Mouse (Mus musculus) heart, postnatal 0 days (tissue): ENCODE results near the gene Crygf. TPM values are rescaled to one million over a fixed set of nuclear protein-coding genes. Genes with fewer than 3 reads are reported as not detected.
"Not testable (repeated sequence)": the region's sequence is repeated elsewhere in the genome, so short reads cannot be mapped to it uniquely, and the experiment has no call there.

ENCODE experiments used
- ATAC-seq: fragments of 200-750 bp; cut with Nextera tagmentation; 2 replicates; pipeline ENCODE4 v1.8.0; 2017; ENCODE audit warnings: low read depth, moderate number of reproducible peaks, moderate library complexity; ENCODE audit not compliant: insufficient read depth
- DNase-seq: peaks from one replicate; pipeline ENCODE4 v3.0.0-alpha.2; 2016; ENCODE audit warnings: low spot score
- H3K27ac ChIP-seq: fragments of 300-500 bp; sonication (generic); 2 replicates; pipeline ENCODE4 v1.5.1; 2014; ENCODE audit warnings: low read depth, mild to moderate bottlenecking
- H3K27me3 ChIP-seq: fragments of 300-500 bp; sonication (generic); 2 replicates; pipeline ENCODE4 v1.6.1; 2014; ENCODE audit warnings: low read length, mixed read lengths; ENCODE audit not compliant: control insufficient read depth, insufficient read depth
- H3K36me3 ChIP-seq: fragments of 300-500 bp; sonication (generic); replicated peaks from 2 replicates; pipeline ENCODE4 v1.6.1; 2014; ENCODE audit warnings: low read length, mixed read lengths; ENCODE audit not compliant: control insufficient read depth, insufficient read depth
- H3K4me1 ChIP-seq: fragments of 300-500 bp; sonication (generic); 2 replicates; pipeline ENCODE4 v1.6.1; 2014; ENCODE audit warnings: antibody characterized with exemption; ENCODE audit not compliant: control insufficient read depth, insufficient read depth
- H3K4me2 ChIP-seq: fragments of 300-500 bp; sonication (generic); 2 replicates; pipeline ENCODE4 v1.6.1; 2014; ENCODE audit warnings: low read depth, mild to moderate bottlenecking, low read length, moderate library complexity
- H3K4me3 ChIP-seq: fragments of 300-500 bp; sonication (generic); 2 replicates; pipeline ENCODE4 v1.5.1; 2014; ENCODE audit warnings: low read depth, low read length
- H3K9ac ChIP-seq: fragments of 300-500 bp; sonication (generic); replicated peaks from 2 replicates; pipeline ENCODE4 v1.6.1; 2014; ENCODE audit warnings: low read depth, low read length, mixed read lengths
- H3K9me3 ChIP-seq: fragments of 300-500 bp; sonication (generic); replicated peaks from 2 replicates; pipeline ENCODE4 v1.6.1; 2016; ENCODE audit warnings: low read length; ENCODE audit not compliant: control insufficient read depth
- CTCF ChIP-seq: IDR thresholded peaks from 2 replicates; pipeline ENCODE4 v1.5.1; 2016; ENCODE audit warnings: antibody characterized with exemption, control low read depth, low read depth
- EP300 ChIP-seq: IDR thresholded peaks from 2 replicates; pipeline ENCODE4 v1.6.1; 2016; ENCODE audit warnings: antibody characterized with exemption, low read depth
- WGBS: fragments of 180-500 bp; shearing (Covaris S2); extraction: QIAGEN DNeasy Blood & Tissue Kit; methylation state at CpG from one replicate; pipeline ENCODE4 v1.1.7; 2014; 5-methylcytosine and 5-hydroxymethylcytosine counted together
- polyA plus RNA-seq: library from polyadenylated mRNA; unstranded; fragments of >200 nt; fragmentation: Nextera tagmentation; extraction: Ambion mirVana; gene quantifications from 2 replicates; pipeline ENCODE4 v1.2.1, GENCODE M21; 2015
- total RNA-seq: library from RNA; depleted of rRNA; stranded (reverse); fragments of >200 nt; gene quantifications from 2 replicates; pipeline ENCODE4 v1.2.3, GENCODE M21; 2014; ENCODE audit warnings: low replicate concordance; rRNA removed

Gene Crygf
- total RNA-seq (not detected in 2 replicates), polyA plus RNA-seq (not detected in 2 replicates)

DNA sequence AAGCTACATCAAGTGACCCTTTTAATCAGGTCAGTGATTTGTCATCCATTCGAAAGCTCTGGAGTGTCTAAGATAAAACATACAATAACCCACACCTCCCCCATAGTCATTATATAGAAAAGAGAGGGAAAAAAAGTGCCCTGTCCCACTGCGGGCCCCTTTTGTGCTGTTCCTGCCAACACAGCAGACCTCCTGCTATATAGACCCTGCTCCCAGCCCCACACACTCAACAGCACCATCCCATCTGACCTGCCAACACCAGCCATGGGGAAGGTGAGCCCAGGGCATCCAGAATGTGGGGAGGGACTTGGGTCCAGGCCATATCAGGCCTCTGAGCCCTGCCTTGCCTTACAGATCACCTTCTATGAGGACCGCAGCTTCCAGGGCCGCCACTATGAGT lies at the start of gene Crygf:
Gene Crygf (plus strand): TSS at position 227 of the 400 bp plus-strand sequence.
- H3K9ac ChIP-seq, result no peak within 1 kb of the TSS
- H3K4me3 ChIP-seq, result no peak within 1 kb of the TSS
- H3K4me1 ChIP-seq, result no peaks in the 10 kb centered on the region
- ATAC-seq (no peak), DNase-seq (no peak)
- H3K27me3 ChIP-seq, result no peaks in the 10 kb centered on the region
- TF ChIP-seq EP300 (no peak), CTCF (no peak)
- H3K36me3 ChIP-seq, result no peaks in the 10 kb centered on the region
- H3K9me3 ChIP-seq, result no peaks in the 10 kb centered on the region
- WGBS, result 54% methylated on average over 4 of the region's 4 CpGs
- no peak within 1 kb of the TSS for H3K4me2 ChIP-seq
- no peak within 1 kb of the TSS for H3K27ac ChIP-seq

DNA sequence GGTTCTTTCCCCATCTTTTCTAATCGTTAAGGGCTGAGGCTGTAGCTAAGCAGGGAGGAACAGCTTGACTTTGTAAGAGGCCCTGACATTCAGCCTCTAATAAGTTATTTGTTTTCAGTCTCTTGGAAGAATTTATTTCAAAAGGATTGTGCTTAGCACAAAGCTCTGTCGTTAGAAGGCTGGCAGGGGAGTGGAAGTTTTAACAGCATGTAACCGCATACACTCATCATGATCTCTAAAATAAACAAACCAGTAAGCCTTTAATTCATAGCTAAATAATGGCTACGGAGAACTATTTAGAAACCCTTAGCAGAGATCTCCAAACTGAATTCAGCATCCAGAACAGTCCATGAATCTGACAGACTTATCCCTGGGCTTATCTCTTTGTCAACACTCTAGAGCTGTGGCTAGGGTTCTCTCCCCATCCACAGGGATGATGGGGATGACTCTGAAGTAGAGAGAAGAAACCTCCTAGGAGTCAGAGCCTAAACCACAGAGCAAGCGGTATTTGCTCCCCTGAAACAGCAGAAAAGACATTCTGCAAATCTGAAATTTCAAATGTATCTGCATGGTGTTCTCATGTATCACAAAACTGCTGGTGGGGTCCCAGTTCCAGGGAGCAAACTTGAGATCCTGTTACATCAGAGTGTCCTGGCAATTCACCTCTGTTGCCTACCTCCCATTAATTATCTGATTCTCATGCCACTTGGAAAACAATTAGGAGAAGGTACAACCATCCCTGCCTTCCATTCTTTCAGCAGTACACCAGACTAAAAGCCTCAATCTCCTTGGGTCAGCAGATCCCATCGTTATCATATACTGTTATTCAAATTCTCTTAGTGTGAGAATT lies 734 bp upstream of the Crygf start:
- no peaks in the 10 kb centered on the region for H3K36me3 ChIP-seq
- no peak overlapping the region for H3K4me2 ChIP-seq
- no peak overlapping the region for H3K9ac ChIP-seq
- H3K4me1 ChIP-seq, result no peaks in the 10 kb centered on the region
- no peak overlapping the region for H3K4me3 ChIP-seq
- no peak for TF ChIP-seq CTCF
- no peak for TF ChIP-seq EP300
- ATAC-seq, result no peak
- 41% methylated on average over 6 of the region's 6 CpGs for WGBS
- no peak overlapping the region for H3K27ac ChIP-seq
- no peak for DNase-seq
- no peaks in the 10 kb centered on the region for H3K27me3 ChIP-seq
- H3K9me3 ChIP-seq, result no peaks in the 10 kb centered on the region

DNA sequence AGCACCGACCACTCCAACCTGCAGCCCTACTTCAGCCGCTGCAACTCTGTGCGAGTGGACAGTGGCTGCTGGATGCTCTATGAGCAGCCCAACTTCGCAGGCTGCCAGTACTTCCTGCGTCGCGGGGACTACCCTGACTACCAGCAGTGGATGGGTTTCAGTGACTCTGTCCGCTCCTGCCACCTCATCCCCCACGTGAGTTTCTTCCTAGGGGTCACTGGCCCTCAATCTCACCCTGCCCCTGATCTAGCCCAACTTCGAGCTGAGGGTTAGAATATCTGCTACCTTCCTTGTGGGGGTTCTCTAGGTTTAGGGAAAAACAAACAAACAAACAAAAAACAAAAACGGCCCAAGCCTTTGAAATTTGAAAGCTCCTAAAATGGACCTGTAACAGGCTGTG lies 376 bp downstream of the Crygf start:
- H3K9ac ChIP-seq, result not testable (repeated sequence)
- 75% methylated on average over 11 of the region's 11 CpGs for WGBS

DNA sequence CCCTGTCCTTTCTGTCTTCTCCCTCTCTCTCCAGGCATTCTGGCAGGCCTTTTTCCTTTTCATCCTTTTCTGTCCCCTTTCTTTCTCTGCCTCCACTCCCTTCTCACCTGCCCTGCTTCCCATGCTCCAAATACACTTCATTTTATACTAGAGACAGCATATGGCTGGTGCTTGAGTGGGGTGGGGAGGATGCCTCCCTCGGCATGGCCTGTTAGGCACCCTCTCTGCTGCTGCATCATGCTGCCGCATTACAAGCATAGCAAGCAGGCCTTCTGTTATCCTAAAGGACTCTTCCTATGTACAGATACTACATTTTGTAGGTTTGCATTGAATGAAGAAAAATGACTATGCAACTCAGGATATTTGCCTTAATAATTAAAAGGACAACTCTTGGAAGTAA lies 3.7 kb downstream of the Crygf start:
- no peak overlapping the region for H3K27ac ChIP-seq
- no peaks in the 10 kb centered on the region for H3K36me3 ChIP-seq

More for the DNA sequence above, 376 bp downstream of the Crygf start:
- not testable (repeated sequence) for H3K27me3 ChIP-seq, H3K4me2 ChIP-seq, ATAC-seq, DNase-seq, H3K27ac ChIP-seq, H3K9me3 ChIP-seq, H3K36me3 ChIP-seq, H3K4me1 ChIP-seq, H3K4me3 ChIP-seq

DNA sequence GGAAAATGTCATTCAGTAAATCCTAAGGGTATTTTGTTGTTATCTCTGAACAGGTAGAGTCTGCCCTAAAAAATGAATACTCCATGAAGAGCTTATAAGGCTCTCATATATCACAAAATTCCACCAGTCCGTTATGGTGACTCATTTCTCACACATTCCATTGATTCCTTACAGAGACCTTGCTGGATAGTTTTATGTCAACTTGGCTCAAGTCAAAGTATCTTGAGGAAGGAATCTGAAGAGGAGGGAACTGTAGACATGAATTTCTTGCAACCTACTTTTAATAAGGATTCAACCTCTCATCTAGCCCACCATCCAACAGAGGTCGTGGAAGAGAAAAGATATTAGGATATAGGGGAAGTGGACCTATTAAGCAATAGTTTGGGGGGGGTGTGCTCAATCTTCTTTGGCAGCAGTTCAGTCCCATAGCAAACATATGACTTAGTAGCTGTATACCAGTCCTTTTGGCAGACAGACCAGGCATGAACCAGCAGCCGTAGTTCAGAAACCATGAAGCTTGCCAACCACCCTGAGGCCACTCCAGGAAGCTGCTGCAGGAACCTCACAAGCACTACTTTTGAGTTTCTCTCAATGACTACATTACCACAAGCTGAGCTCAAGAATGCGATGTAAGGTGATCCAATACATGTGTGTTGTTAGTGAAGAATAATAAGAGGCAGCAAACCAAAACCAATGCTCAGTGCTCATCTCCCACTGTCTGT lies 5.9 kb downstream of the Crygf start:
- no peak for DNase-seq
- no peak overlapping the region for H3K4me3 ChIP-seq
- no peak for ATAC-seq
- no peaks in the 10 kb centered on the region for H3K9me3 ChIP-seq
- no peaks in the 10 kb centered on the region for H3K36me3 ChIP-seq
- TF ChIP-seq EP300 (no peak), CTCF (no peak)
- WGBS, result 62% methylated on average over 4 of the region's 4 CpGs
- no peak overlapping the region for H3K4me2 ChIP-seq
- no peak overlapping the region for H3K27ac ChIP-seq
- H3K4me1 ChIP-seq, result no peaks in the 10 kb centered on the region
- no peak overlapping the region for H3K9ac ChIP-seq
- no peaks in the 10 kb centered on the region for H3K27me3 ChIP-seq

More for the DNA sequence above, 3.7 kb downstream of the Crygf start:
- TF ChIP-seq CTCF, result no peak
- no peak for TF ChIP-seq EP300
- H3K4me2 ChIP-seq, result no peak overlapping the region
- ATAC-seq (no peak), DNase-seq (no peak)
- H3K27me3 ChIP-seq, result no peaks in the 10 kb centered on the region
- H3K4me1 ChIP-seq, result no peaks in the 10 kb centered on the region
- H3K4me3 ChIP-seq, result no peak overlapping the region
- H3K9me3 ChIP-seq, result no peaks in the 10 kb centered on the region
- H3K9ac ChIP-seq, result no peak overlapping the region
- WGBS, result 70% methylated on average over 2 of the region's 2 CpGs

Other genes with a start within 250 kb of the Crygf start
- gene Map2, start 248.8 kb downstream of the Crygf start, total RNA-seq, result 7.3 and 19.9 TPM in 2 replicates
- gene Map2, start 248.8 kb downstream of the Crygf start, polyA plus RNA-seq, result 0.97 and 1.2 TPM in 2 replicates